Mouse (Mus musculus): Measurements from ENCODE around the gene Vti1a.

Vti1a gene

GRCm38 (mm10) chr19:55380764-55381163 is 64.7 kb downstream of the Vti1a start:
- no peak for DNase-seq (ENCODE audit: low spot score in 2 of 2)

GRCm38 (mm10) chr19:55381343-55381742 is 65.2 kb downstream of the Vti1a start:
- no peak for DNase-seq (ENCODE audit: low spot score in 2 of 2)

- DNase-seq (ENCODE audit: low spot score in 2 of 2), result no peak
These were observed 66.7 kb downstream of the Vti1a start for GRCm38 (mm10) chr19:55382745-55383144.

- DNase-seq (ENCODE audit: low spot score in 2 of 2), result no peak
These were observed 68.5 kb downstream of the Vti1a start for GRCm38 (mm10) chr19:55384634-55385033.

- no peak for DNase-seq (ENCODE audit: low spot score in 2 of 2)
These were observed 72.9 kb downstream of the Vti1a start for GRCm38 (mm10) chr19:55389019-55389418.

GRCm38 (mm10) chr19:55390323-55390722 is 74.2 kb downstream of the Vti1a start:
- no peak for DNase-seq (ENCODE audit: low spot score in 2 of 2)

- DNase-seq (ENCODE audit: low spot score in 2 of 2), result no peak
These were observed 85.5 kb downstream of the Vti1a start for GRCm38 (mm10) chr19:55401638-55402037.

GRCm38 (mm10) chr19:55408486-55408885 is 92.4 kb downstream of the Vti1a start:
- DNase-seq (ENCODE audit: low spot score in 2 of 2), result no peak

- no peak for DNase-seq (ENCODE audit: low spot score in 2 of 2)
These were observed 95.3 kb downstream of the Vti1a start for GRCm38 (mm10) chr19:55411415-55411814.

GRCm38 (mm10) chr19:55411894-55412293 is 95.8 kb downstream of the Vti1a start:
- no peak for DNase-seq (ENCODE audit: low spot score in 2 of 2)

GRCm38 (mm10) chr19:55414050-55414449 is 98.0 kb downstream of the Vti1a start:
- DNase-seq (ENCODE audit: low spot score in 2 of 2), result peak in 1 of 2 experiments; percentile 28

GRCm38 (mm10) chr19:55418756-55419155 is 102.7 kb downstream of the Vti1a start:
- no peak for DNase-seq (ENCODE audit: low spot score in 2 of 2)

GRCm38 (mm10) chr19:55419961-55420360 is 103.9 kb downstream of the Vti1a start:
- DNase-seq (ENCODE audit: low spot score in 2 of 2), result no peak

- DNase-seq (ENCODE audit: low spot score in 2 of 2), result no peak
These were observed 105.7 kb downstream of the Vti1a start for GRCm38 (mm10) chr19:55421816-55422215.

- no peak for DNase-seq (ENCODE audit: low spot score in 2 of 2)
These were observed 106.4 kb downstream of the Vti1a start for GRCm38 (mm10) chr19:55422311-55423064.

GRCm38 (mm10) chr19:55423065-55423716 is 107.1 kb downstream of the Vti1a start:
- DNase-seq (ENCODE audit: low spot score in 2 of 2), result no peak

GRCm38 (mm10) chr19:55423952-55424351 is 107.9 kb downstream of the Vti1a start:
- no peak for DNase-seq (ENCODE audit: low spot score in 2 of 2)

GRCm38 (mm10) chr19:55424507-55424906 is 108.4 kb downstream of the Vti1a start:
- no peak for DNase-seq (ENCODE audit: low spot score in 2 of 2)

- DNase-seq (ENCODE audit: low spot score in 2 of 2), result no peak
These were observed 124.2 kb downstream of the Vti1a start for GRCm38 (mm10) chr19:55440306-55440705.

- no peak for DNase-seq (ENCODE audit: low spot score in 2 of 2)
These were observed 127.5 kb downstream of the Vti1a start for GRCm38 (mm10) chr19:55443618-55444017.

GRCm38 (mm10) chr19:55449084-55449483 is 133.0 kb downstream of the Vti1a start:
- no peak for DNase-seq (ENCODE audit: low spot score in 2 of 2)

GRCm38 (mm10) chr19:55449506-55449905 is 133.4 kb downstream of the Vti1a start:
- no peak for DNase-seq (ENCODE audit: low spot score in 2 of 2)
